Mouse (Mus musculus): ENCODE results near the gene Cldn34b2.
"Not testable (repeated sequence)": the region's sequence is repeated elsewhere in the genome, so short reads cannot be mapped to it uniquely, and the experiment has no call there.

Gene Cldn34b2

DNA sequence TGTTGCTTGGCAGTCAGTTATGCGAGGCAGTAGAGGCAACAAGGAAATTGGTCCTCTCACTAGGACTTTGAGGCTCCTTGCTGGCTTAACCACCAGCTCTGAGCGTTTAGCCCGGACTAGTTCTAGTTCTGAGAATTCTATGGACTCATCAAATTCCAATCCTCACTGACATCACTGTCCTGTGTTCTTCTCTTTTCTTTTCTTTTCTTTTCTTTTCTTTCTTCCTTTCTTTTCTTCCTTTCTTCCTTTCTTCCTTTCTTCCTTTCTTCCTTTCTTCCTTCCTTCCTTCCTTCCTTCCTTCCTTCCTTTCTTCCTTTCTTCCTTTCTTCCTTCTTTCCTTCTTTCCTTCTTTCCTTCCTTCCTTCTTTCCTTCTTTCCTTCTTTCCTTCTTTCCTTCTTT, at the start of gene Cldn34b2:
Gene Cldn34b2, minus strand, starts transcription at position 101 of the 400 bp plus-strand sequence.
- not testable (repeated sequence) for DNase-seq

DNA sequence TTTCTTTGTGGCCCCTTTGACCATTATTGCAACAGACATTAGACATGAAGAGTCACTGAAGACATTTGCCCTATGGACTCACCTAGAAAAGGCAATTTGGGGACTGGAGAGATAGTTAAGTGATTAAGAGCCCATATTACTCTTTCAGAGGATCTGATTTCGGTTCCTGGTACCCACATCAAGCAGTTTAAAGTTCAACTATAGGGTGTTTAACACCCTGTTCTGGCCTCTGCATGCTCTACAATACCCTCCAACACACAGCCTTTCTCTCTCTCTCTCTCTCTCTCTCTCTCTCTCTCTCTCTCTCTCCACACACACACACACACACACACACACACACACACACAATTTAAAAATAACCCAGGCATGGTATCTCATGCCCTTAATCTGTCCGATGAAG, 49.4 kb upstream of the Cldn34b2 start:
- DNase-seq, result no peak

DNA sequence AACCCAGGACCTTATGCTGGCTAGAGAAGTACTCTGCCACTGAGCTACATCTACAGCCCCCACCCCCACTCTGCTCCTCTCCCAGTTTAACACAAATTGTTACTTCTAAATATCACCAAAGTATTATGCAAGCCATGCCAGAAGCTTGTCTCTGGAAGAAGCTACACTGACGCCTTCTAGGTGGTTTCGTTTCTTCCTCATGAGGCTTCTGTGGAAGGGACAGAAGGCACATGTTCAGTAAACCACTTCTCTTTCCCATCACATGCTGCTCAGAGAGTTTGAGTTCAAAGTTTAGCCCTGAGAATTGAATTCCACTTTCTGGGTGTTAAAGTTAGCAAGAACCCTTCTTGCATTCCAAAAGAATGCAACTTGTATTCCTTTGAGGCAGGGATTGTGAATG, 49.0 kb upstream of the Cldn34b2 start:
- DNase-seq, result peak in 1 of 2 experiments; percentile 14

DNA sequence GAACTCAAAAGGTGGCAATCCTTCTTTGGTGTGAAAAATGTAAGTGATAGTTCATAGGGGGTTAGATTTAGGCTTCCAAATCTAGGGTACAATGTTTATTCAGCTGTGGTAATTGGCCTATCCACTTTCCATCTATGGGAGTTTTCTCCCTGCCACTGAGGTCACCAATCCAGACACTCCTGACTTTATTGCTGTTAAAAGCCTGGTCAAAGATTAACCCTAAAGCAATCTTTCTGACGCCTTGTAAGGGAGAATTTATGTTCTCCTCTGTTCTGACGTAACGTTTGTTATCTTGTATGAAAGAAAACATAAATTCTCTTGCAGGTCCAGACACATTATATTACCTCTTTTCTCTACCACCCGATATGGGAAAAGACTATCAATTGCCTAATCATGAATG, 47.4 kb upstream of the Cldn34b2 start:
- no peak for DNase-seq

DNA sequence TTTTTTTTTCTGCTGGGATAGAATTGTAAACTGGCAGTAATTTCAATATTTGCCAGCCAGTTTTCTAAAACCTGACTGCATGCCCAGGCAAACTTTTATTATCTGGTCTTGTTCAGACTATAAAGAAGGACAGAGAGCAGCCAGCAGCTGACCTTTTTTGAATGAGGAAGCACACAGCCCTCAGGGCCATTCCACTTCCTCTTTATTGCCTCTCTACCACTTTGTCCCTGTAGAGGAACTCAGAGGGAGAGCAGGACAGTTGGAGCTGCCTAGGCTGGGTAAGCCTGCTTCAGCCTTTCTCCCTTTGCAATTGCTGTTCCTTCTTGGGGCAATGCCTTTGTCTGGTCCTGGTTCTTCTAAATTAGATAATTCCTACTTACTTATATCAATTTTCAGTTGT, 44.1 kb upstream of the Cldn34b2 start:
- DNase-seq, result no peak

DNA sequence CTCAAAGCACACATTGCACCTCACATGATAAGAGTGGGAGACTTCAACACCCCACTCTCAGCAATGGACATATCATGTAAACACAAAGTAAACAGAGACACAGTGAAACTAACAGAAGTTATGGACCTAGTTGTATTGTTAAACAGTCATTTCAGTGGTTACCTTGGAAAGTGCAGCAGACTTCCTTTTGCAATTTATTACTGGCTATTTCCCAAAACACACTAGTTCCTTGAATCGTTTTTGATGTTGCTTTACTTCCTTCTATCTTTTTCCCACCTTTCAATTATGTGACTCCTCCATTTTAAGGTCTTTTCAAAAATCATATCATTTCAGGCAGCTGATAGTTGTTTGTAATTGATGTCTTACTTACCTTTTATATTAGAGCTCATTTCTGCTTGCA, 43.5 kb upstream of the Cldn34b2 start:
- DNase-seq, result no peak

DNA sequence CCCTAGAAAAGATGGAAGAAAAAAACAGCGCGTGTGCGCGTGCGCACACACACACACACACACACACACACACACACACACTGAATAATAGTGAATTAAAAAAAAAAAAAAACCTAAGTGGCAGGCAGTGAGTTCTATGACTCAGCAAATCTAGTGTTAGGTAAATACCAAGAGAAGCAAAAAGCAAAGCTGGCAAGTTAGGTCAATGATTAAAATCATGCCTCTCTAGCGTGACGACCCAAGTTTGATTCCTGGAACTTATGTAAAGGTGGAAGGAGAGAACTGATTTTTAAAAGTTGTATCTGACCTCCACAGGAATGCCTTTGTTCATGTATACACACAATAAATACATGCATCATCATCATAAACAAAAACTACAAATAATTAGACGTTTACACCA, 41.7 kb upstream of the Cldn34b2 start:
- peak; percentile 14 to 49 for DNase-seq

DNA sequence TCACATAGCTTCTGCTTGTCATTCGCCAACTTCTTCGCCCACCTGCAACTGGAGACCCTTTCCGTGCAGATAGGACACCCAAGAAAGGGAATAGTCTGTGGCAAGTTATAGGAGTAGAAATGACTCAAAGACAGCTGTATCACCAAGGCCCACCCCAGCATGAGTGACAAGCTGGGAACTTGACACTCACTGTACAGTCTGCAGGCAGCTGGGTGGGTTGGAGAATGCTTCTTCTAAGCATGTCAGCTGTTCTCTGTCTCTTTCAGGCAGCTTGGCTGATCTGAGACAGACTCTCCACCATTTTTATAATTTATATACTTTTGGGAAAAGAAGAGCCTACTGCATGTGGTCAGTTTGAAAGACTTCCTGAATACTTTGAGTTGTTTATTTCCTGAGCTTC, 39.5 kb upstream of the Cldn34b2 start:
- DNase-seq, result no peak

DNA sequence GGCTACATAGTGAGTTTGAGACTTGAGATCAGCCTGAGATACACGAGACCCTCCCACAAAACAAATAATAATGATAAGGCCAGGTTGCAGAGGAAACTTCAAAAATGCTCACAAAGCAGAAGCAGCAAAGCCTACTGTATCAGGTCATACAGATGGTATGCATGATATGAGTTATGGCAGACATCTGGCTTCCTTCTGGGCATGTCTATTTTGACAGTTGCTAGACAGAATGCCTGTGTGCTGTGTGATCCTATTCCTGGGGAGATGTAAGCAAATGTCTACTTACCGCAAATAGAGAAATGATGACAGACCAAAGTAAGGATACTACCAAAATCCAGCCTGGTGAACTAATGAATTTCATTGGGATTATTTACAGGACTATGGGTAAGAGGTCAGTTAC, 38.1 kb upstream of the Cldn34b2 start:
- DNase-seq, result no peak

DNA sequence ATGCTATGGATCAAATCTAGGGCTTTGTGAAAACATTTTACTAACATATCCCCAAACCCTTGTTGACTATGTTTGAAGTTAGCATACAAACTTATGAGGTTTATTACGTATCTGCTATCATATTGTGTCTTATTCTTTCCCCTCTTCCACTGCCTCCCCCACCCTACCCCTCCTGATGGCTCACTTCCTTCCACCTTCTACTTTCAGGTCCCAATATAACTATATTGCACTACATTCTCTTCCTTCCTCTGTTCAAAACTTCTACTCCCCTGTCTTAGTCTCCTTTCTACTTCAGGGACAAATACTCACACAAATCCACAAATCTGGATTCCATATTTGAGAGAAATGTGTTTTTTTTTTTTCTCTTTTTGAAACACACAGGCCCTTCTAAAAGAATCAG, 35.3 kb upstream of the Cldn34b2 start:
- DNase-seq, result no peak

DNA sequence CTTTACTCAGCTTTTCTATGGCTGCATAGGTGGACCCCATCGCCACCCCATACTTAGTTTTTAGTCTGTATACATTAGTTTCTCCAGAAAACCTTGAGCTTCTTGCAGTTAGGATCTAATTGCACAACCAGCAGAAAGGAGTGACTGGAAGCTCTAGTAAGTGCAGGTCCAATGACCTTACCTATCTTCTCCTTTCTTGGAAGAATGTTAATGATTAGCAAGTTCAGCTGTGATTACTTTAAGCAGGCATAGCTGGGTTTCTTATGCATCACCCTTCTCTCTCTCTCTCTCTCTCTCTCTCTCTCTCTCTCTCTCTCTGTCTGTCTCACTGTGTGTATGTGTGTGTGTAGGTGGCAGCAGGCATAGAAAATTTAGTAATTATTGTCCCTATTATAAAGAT, 23.7 kb upstream of the Cldn34b2 start:
- peak in 1 of 2 experiments; percentile 37 for DNase-seq

DNA sequence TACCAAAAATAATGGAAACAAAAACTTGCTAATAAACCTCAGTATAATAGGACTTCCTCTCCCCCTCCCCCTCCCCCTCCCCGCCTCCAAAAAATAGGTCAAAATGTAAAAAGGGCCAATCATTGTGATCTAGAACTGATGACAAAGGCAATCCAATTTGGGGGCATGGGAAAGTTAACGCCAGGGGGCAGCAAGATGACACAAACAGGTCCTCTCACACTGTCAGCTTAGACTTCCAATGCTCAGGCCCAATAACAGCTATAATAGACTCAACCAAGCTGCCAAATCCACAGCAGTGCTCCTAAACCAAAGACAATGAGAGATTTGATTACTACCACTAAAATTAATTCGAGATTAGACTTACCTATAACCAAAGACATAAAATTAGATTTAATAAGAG, 16.5 kb upstream of the Cldn34b2 start:
- DNase-seq, result peak; percentile 73 to 85

DNA sequence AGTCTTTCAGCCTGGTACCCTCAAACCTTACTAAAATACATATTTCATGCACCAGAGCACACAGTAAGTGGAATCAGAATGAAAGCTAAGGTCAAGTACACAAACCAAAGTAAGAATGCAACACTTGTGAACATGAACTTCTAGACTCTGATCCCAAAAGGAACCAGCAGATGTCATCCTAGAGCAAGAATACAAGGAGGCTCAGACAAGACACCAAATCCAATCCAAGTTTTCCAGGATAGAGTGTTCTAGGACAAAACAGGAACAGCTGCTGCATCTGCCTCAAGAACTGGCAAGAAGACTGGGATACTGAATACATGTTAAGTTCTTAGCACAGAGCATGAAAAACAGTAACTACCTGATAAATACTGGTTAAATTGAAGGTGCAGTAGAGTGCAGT, 30.2 kb downstream of the Cldn34b2 start:
- DNase-seq, result peak; percentile 13 to 19

DNA sequence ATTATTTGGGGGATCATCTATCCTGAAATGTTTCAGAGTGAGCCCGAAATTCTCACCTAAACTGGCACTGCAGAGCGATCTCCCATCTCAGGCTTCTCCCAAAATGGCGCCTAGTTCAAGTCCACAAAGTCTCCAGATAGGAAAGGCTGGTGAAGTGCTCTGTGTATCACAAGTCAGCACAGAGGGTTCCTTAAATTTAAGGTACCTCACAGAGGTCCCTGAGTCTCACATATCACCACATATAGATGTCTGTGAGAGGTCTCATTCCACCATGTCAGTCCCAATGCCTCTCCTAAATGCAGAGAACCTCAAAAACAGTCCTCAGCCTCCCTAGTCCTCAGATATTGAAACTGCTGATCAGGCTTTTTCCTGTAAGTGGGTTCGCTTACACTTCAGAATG, 34.6 kb downstream of the Cldn34b2 start, which contains the start of gene Magea2:
Gene Magea2, minus strand, starts transcription at position 101 of the 400 bp plus-strand sequence.
- DNase-seq, result not testable (repeated sequence)

DNA sequence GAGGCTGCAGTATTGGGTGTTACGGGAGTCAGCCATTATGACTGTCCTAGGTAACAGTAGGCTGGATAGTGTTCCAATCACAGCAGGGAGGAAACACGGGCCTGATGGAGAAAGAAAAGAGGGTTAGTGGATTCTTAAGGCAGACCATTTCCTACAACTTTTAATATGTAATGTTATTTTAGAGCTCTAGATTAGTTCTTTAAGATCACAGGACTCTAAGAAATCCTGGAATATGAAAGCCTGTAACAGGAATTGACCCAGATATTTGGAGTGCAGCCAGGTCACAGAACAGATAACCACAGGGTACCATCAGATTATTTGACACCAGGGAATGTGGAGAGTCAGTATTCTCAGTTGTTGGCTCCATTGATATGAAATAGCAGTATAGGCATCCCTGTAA, 38.5 kb downstream of the Cldn34b2 start, which contains the start of gene Magea1:
Gene Magea1, minus strand, starts transcription at position 101 of the 400 bp plus-strand sequence.
- DNase-seq, result not testable (repeated sequence)

All from kidney, postnatal 36 days (tissue).